Mouse (Mus musculus): Measurements from ENCODE around the gene Pld2. TPM values are rescaled to one million over a fixed set of nuclear protein-coding genes. Genes with fewer than 3 reads are reported as not detected.
"Not testable (repeated sequence)": the region's sequence is repeated elsewhere in the genome, so short reads cannot be mapped to it uniquely, and the experiment has no call there.

Pld2 gene
- polyA plus RNA-seq, 1 experiment from 2014 or later, result 1.6 TPM

GRCm38 (mm10) chr11:70564276-70564873 lies 24.5 kb downstream of the Pld2 start:
- TF ChIP-seq EP300 (IDR thresholded peaks at IDR 0.05; ENCODE audit: low read depth), result no peak
- TF ChIP-seq CTCF (IDR thresholded peaks at IDR 0.05; ENCODE audit: low read depth), result peak; percentile 44
- Histone ChIP-seq H3K9ac (replicated peaks) (peak overlapping the region; percentile 90), H3K27me3 (ENCODE audit: insufficient read depth, low read length) (no peaks in the 10 kb centered on the region), H3K4me2 (ENCODE audit: low read depth, low read length) (peak overlapping the region; percentile 96), H3K4me3 (ENCODE audit: low read depth, low read length) (peak overlapping the region; percentile 94), H3K9me3 (ENCODE audit: low read length) (no peaks in the 10 kb centered on the region), H3K36me3 (replicated peaks; ENCODE audit: insufficient read depth, low read length) (no peaks in the 10 kb centered on the region), H3K4me1 (ENCODE audit: insufficient read depth) (peaks cover 22% of the 10 kb centered on the region), H3K27ac (ENCODE audit: low read depth) (peak overlapping the region; percentile 85)
- 38% methylated on average over 4 of the region's 4 CpGs for WGBS (ENCODE audit: insufficient replicate concordance)
- ATAC-seq (no peak), DNase-seq (no peak)

DNA sequence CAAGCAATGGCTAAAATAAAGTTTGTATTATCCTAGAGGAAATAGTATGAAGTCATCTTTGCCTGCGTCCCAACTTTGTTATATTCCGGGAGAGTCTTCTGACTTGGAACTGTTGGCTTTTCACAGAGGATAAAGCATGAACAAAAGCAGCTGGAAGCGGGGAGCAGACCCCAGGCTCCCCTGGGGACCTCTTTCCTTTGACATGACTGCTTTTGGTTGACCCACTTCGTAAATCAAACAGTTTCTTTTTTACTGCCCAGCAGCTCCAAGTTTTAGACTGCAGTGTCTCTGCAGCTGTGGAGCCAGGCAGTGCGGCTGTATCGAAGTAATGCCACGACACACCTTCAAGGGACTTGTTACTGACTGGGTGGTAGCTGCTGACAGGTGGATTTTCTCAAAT lies 26.7 kb downstream of the Pld2 start:
- no peaks in the 10 kb centered on the region for H3K36me3 ChIP-seq (replicated peaks; ENCODE audit: insufficient read depth, low read length)
- H3K27ac ChIP-seq (ENCODE audit: low read depth), result no peak overlapping the region
- DNase-seq, result no peak
- no peak overlapping the region for H3K9ac ChIP-seq (replicated peaks)
- no peak for ATAC-seq
- TF ChIP-seq EP300 (IDR thresholded peaks at IDR 0.05; ENCODE audit: low read depth), result no peak
- no peak for TF ChIP-seq CTCF (IDR thresholded peaks at IDR 0.05; ENCODE audit: low read depth)
- H3K9me3 ChIP-seq (ENCODE audit: low read length), result no peaks in the 10 kb centered on the region
- H3K27me3 ChIP-seq (ENCODE audit: insufficient read depth, low read length), result no peaks in the 10 kb centered on the region
- H3K4me3 ChIP-seq (ENCODE audit: low read depth, low read length), result no peak overlapping the region
- no peak overlapping the region for H3K4me2 ChIP-seq (ENCODE audit: low read depth, low read length)
- peaks cover 24% of the 10 kb centered on the region for H3K4me1 ChIP-seq (ENCODE audit: insufficient read depth)
- WGBS (ENCODE audit: insufficient replicate concordance), result 82% methylated on average over 7 of the region's 7 CpGs

- 52% methylated on average over 1 of the region's 1 CpGs for WGBS (ENCODE audit: insufficient replicate concordance)
- ATAC-seq; H3K9ac ChIP-seq (replicated peaks); H3K4me2 ChIP-seq (ENCODE audit: low read depth, low read length); H3K27me3 ChIP-seq (ENCODE audit: insufficient read depth, low read length); H3K27ac ChIP-seq (ENCODE audit: low read depth); H3K9me3 ChIP-seq (ENCODE audit: low read length); DNase-seq; H3K36me3 ChIP-seq (replicated peaks; ENCODE audit: insufficient read depth, low read length); H3K4me3 ChIP-seq (ENCODE audit: low read depth, low read length): not testable (repeated sequence)
- H3K4me1 ChIP-seq (ENCODE audit: insufficient read depth), result peaks cover 11% of the 10 kb centered on the region
These were observed 30.8 kb downstream of the Pld2 start for GRCm38 (mm10) chr11:70570614-70571013.

DNA sequence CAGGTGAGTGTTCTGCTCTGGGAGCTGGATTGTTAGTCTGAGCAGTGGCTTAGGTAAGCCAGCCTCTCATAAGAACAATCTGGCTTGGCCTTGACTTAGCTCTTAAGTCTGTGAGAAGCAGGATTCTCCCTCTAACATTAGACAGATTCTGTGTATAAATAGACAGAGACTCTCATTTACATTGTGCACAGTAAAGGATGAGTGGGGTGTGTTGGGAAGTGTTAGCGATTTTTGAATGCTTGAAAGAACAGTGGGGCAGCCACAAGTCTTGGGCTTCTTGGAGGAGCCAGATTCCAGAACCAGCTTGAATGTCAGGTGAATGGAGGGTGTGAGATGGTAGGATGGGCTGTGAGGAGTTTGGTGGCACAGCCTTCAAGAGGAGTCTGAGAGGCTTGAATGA lies 31.8 kb downstream of the Pld2 start:
- Histone ChIP-seq H3K27ac (ENCODE audit: low read depth) (no peak overlapping the region), H3K9ac (replicated peaks) (no peak overlapping the region), H3K36me3 (replicated peaks; ENCODE audit: insufficient read depth, low read length) (no peaks in the 10 kb centered on the region), H3K9me3 (ENCODE audit: low read length) (no peaks in the 10 kb centered on the region), H3K27me3 (ENCODE audit: insufficient read depth, low read length) (no peaks in the 10 kb centered on the region), H3K4me3 (ENCODE audit: low read depth, low read length) (no peak overlapping the region), H3K4me1 (ENCODE audit: insufficient read depth) (peaks cover 16% of the 10 kb centered on the region), H3K4me2 (ENCODE audit: low read depth, low read length) (no peak overlapping the region)
- DNase-seq, result no peak
- no peak for TF ChIP-seq EP300 (IDR thresholded peaks at IDR 0.05; ENCODE audit: low read depth)
- no peak for TF ChIP-seq CTCF (IDR thresholded peaks at IDR 0.05; ENCODE audit: low read depth)
- ATAC-seq, result no peak
- WGBS (ENCODE audit: insufficient replicate concordance), result 90% methylated on average over 1 of the region's 1 CpGs

GRCm38 (mm10) chr11:70572348-70572902 lies 32.6 kb downstream of the Pld2 start:
- DNase-seq (no peak), ATAC-seq (peak; percentile 47; the same call in 1 of the 2 replicates)
- Histone ChIP-seq H3K9ac (replicated peaks) (no peak overlapping the region), H3K9me3 (ENCODE audit: low read length) (no peaks in the 10 kb centered on the region), H3K27ac (ENCODE audit: low read depth) (peak overlapping the region; percentile 39; the same call in 1 of the 2 replicates), H3K4me3 (ENCODE audit: low read depth, low read length) (no peak overlapping the region), H3K27me3 (ENCODE audit: insufficient read depth, low read length) (no peaks in the 10 kb centered on the region), H3K4me2 (ENCODE audit: low read depth, low read length) (no peak overlapping the region), H3K36me3 (replicated peaks; ENCODE audit: insufficient read depth, low read length) (no peaks in the 10 kb centered on the region), H3K4me1 (ENCODE audit: insufficient read depth) (peaks cover 21% of the 10 kb centered on the region)
- WGBS (ENCODE audit: insufficient replicate concordance), result 44% methylated on average over 5 of the region's 5 CpGs
- TF ChIP-seq CTCF (IDR thresholded peaks at IDR 0.05; ENCODE audit: low read depth) (no peak), EP300 (IDR thresholded peaks at IDR 0.05; ENCODE audit: low read depth) (peak; percentile 62; the same call in 1 of the 2 replicates)

DNA sequence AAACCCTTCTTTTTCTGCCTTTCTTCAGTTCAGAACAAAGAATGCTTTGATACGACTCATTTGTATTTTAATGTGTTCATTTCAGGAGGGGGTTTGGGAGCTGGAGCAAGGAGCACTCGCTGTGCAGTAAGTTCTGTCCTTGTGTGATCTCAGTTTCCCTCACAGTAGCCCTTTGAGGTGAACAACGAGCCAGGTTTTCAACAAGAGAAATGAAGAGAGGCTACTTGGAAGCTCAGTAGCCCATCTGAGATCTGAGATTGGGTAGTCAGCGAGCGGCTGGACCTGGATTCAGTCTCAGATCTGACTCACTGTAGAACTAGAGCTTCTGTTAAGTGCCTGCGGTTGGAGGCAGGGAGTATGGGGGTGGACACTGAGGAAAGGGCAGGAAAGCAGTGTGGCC lies 34.0 kb downstream of the Pld2 start:
- no peaks in the 10 kb centered on the region for H3K36me3 ChIP-seq (replicated peaks; ENCODE audit: insufficient read depth, low read length)
- TF ChIP-seq EP300 (IDR thresholded peaks at IDR 0.05; ENCODE audit: low read depth) (no peak), CTCF (IDR thresholded peaks at IDR 0.05; ENCODE audit: low read depth) (no peak)
- WGBS (ENCODE audit: insufficient replicate concordance), result 82% methylated on average over 6 of the region's 6 CpGs
- H3K27me3 ChIP-seq (ENCODE audit: insufficient read depth, low read length), result no peaks in the 10 kb centered on the region
- DNase-seq, result no peak
- H3K27ac ChIP-seq (ENCODE audit: low read depth), result no peak overlapping the region
- H3K4me1 ChIP-seq (ENCODE audit: insufficient read depth), result peaks cover 28% of the 10 kb centered on the region
- H3K4me2 ChIP-seq (ENCODE audit: low read depth, low read length), result no peak overlapping the region
- no peak overlapping the region for H3K9ac ChIP-seq (replicated peaks)
- no peak overlapping the region for H3K4me3 ChIP-seq (ENCODE audit: low read depth, low read length)
- no peaks in the 10 kb centered on the region for H3K9me3 ChIP-seq (ENCODE audit: low read length)
- ATAC-seq, result no peak
